Mouse (Mus musculus) gastrocnemius, postnatal 4 days (tissue): Measurements from ENCODE around the gene Iqcg. TPM values are rescaled to one million over a fixed set of nuclear protein-coding genes. Genes with fewer than 3 reads are reported as not detected.

Experiments used
- DNase-seq, 2 experiments: peaks; one replicate each; pipeline ENCODE4 v3.0.0; 2021 to 2022; ENCODE audit warnings: low spot score in 2 of 2, mixed read lengths in 2 of 2
- microRNA-seq: library from miRNA; unstranded; fragments of <30 nt; microRNA quantifications from one replicate; pipeline ENCODE4 v1.2.0, GENCODE M21; 2021
- total RNA-seq, 2 experiments: library from RNA; stranded (reverse); gene quantifications; 2 replicates each; pipeline ENCODE4 v1.2.3; 2021

Gene Iqcg
- total RNA-seq, 2 experiments from 2014 or later = 2.1 to 2.2 TPM

DNA sequence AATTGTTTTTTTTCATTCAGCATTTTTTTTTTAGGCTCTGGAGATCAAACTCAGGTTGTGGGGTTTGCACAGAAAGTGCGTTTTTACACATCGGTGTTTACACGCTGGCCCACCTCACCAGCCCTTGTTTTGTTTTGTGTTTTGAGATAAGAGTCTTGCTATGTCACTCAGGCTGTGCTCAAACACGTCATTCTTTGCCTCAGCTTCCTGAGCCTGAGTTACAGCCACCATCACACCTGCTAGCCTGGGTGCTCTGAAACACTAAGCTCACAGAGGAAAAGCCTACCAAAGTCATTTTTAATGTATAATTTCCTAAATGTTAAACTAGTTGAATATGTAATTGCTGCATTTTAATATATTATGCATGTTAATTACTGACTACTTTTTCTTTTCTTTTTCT is 74.6 kb downstream of the Iqcg start:
- DNase-seq = no peak

DNA sequence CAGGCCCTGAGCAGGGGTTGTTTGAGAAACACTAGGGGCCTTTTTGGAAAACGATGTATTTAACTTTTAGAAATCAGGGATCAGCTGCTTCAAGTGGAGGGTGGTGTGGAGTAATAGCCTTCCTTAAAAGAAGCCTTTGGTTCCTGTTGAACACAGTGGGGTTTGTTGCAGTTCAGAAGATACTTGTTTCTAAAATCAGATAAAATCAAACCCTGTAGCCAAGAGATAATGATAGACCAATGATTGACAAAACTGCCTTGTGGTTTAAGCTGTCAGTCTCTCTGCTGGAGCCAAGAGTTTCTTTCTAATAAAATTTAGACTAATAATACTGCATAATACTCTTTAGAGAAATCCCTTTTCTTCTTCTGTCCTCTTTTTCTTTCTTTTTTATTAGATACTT is 75.8 kb downstream of the Iqcg start:
- DNase-seq = no peak

DNA sequence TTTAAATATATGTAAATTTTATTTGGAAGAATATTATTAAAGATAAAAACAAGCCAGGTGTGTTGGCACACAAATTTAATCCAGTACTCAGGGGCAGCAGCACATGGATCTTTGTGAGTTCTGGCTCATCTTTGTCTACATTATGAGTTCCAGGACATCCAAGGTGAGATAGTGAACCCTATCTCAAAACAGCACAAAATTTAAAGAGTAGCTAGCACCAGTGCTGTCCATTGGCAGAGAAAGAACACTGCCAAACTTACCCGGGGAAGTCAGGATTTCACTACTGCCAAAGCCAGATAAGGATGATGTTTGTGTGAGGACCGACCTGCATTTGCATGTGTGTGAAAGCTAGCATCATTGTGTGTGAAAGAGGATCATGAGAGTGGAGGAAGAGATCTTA is 83.0 kb downstream of the Iqcg start:
- no peak for DNase-seq

DNA sequence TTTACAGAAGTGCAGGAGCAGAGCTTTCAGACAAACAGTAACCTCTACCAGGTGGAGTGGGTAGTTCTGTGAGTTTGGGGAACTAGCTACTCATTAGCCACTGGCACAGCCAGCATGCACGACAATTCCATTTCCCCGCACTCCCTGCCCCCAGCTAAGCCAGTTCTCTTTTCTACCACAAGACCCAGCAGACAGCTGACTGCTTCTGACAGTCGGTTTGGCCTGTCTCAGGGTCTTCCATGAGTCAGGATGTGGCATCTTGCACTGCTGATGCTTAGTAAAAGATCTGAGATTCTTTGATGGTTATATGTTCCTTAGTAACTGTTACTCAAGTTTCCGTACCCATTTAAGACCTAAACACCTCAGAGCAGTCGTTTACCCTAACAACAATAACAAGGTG is 83.5 kb downstream of the Iqcg start:
- no peak for DNase-seq

Small RNA genes within 50 kb of the gene (microRNA-seq; reads per million reads assigned to microRNA genes)
- gene Gm22231 (not detected), gene Mir1947 (1.5 reads per million)

Other genes starting within 250 kb of the Iqcg start
- gene Smbd1, start 245.7 kb downstream of the Iqcg start, total RNA-seq = not detected
- gene Fyttd1, start 178.7 kb downstream of the Iqcg start, total RNA-seq = 100 to 1,000 TPM; 148 to 164 TPM
- 10 to 100 TPM; 46.6 to 50.3 TPM for gene Rubcn, start 178.5 kb downstream of the Iqcg start, total RNA-seq
- 10 to 100 TPM; 32.7 to 35.2 TPM for gene Lrch3, start 142.1 kb downstream of the Iqcg start, total RNA-seq
- gene Rpl35a, start 235 bp upstream of the Iqcg start, total RNA-seq = 100 to 1,000 TPM; 506 to 544 TPM
- gene Lmln, start 6.3 kb upstream of the Iqcg start, total RNA-seq = 1 to 10 TPM; 3.6 to 5.5 TPM
- 10 to 100 TPM; 17.8 to 20.2 TPM for gene Osbpl11, start 128.9 kb upstream of the Iqcg start, total RNA-seq
- gene Snx4, start 195.2 kb upstream of the Iqcg start, total RNA-seq = 10 to 100 TPM; 46.9 to 52.8 TPM